Mouse (Mus musculus) MEL (cell line): ENCODE data around the gene Cfap299.

Source experiments
- CTCF ChIP-seq, 3 experiments: IDR thresholded peaks in 2 of 3; conservative IDR thresholded peaks in 1 of 3; 2 replicates each; pipeline ENCODE4 v1.5.1; 2011 to 2012; ENCODE audit warnings: low read length in 3 of 3, low read depth in 2 of 3, mild to moderate bottlenecking in 2 of 3, improper control_type of control experiment in 1 of 3, inconsistent platforms in 1 of 3, mixed read lengths in 1 of 3, moderate library complexity in 1 of 3; ENCODE audit not compliant: control insufficient read depth in 1 of 3, insufficient read depth in 1 of 3, poor library complexity in 1 of 3, severe bottlenecking in 1 of 3
- E2F4 ChIP-seq: IDR thresholded peaks from 2 replicates; pipeline ENCODE4 v1.6.1; 2011; ENCODE audit warnings: low read depth, low read length, improper control_type of control experiment, borderline replicate concordance
- HCFC1 ChIP-seq: IDR thresholded peaks from 2 replicates; pipeline ENCODE4 v1.6.1; 2012; ENCODE audit warnings: low read depth, mild to moderate bottlenecking, inconsistent platforms, low read length, improper control_type of control experiment, moderate library complexity
- JUND ChIP-seq: IDR thresholded peaks from 2 replicates; pipeline ENCODE4 v1.6.1; 2011; ENCODE audit warnings: low read depth, mild to moderate bottlenecking, improper control_type of control experiment, low read length
- MEF2A ChIP-seq: IDR thresholded peaks from 2 replicates; pipeline ENCODE4 v1.6.1; 2014; ENCODE audit warnings: low read depth, mild to moderate bottlenecking, inconsistent platforms, low read length, improper control_type of control experiment; ENCODE audit not compliant: poor library complexity, insufficient replicate concordance, severe bottlenecking; ENCODE audit errors: extremely low read depth
- MXI1 ChIP-seq: IDR thresholded peaks from 2 replicates; pipeline ENCODE4 v1.6.1; 2011; ENCODE audit warnings: mild to moderate bottlenecking, low read depth, low read length, improper control_type of control experiment
- NRF1 ChIP-seq: IDR thresholded peaks from 2 replicates; pipeline ENCODE4 v1.6.1; 2014; ENCODE audit warnings: low read depth, mild to moderate bottlenecking, inconsistent platforms, low read length, improper control_type of control experiment, moderate library complexity; ENCODE audit not compliant: poor library complexity, insufficient read depth, severe bottlenecking
- POLR2A ChIP-seq, 2 experiments: IDR thresholded peaks; 2 replicates each; pipeline ENCODE4 v1.6.1; 2011 to 2012; ENCODE audit warnings: low read length in 2 of 2, mild to moderate bottlenecking in 2 of 2, control low read depth in 1 of 2, improper control_type of control experiment in 1 of 2, low read depth in 1 of 2, moderate library complexity in 1 of 2; ENCODE audit not compliant: control insufficient read depth in 1 of 2, insufficient read depth in 1 of 2, poor library complexity in 1 of 2
- USF1 ChIP-seq: IDR thresholded peaks from 2 replicates; pipeline ENCODE4 v1.6.1; 2014; ENCODE audit warnings: low read depth, mild to moderate bottlenecking, inconsistent platforms, low read length, improper control_type of control experiment, moderate library complexity
- ZKSCAN1 ChIP-seq: IDR thresholded peaks from 2 replicates; pipeline ENCODE4 v1.6.1; 2012; ENCODE audit warnings: low read depth, mild to moderate bottlenecking, inconsistent platforms, low read length, improper control_type of control experiment, moderate library complexity
- ZNF384 ChIP-seq: IDR thresholded peaks from 2 replicates; pipeline ENCODE4 v1.6.1; 2012; ENCODE audit warnings: low read depth, mild to moderate bottlenecking, inconsistent platforms, low read length, improper control_type of control experiment

DNA sequence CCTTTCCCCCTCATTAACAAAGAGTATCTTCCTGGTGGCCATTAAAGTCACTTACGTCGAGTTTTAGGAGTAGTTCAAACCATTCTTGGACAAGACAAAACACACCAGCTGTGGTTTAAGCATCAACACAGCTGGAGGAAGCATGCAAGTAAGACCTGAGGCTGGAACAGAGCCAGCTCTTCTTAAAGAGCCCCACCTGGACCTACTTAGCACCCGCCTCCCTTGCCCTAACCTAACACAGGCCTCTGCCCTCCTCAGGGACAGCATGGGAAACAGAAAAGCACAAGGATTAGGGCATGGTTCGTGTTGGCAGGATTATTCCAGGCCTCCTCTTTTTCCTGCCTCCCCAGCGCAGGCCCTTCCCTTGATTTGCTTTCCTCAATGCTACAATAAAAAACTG, 374.9 kb downstream of the Cfap299 start:
- TF ChIP-seq HCFC1 (no peak), POLR2A (IDR thresholded peaks at IDR 0.05; ENCODE audit: control insufficient read depth in 1 of 2, insufficient read depth in 1 of 2, low read depth in 1 of 2, low read length in 2 of 2, poor library complexity in 1 of 2) (no peak), E2F4 (no peak), ZNF384 (no peak), ZKSCAN1 (no peak), JUND (no peak), CTCF (IDR thresholded peaks at IDR 0.05 in 2 of 3, conservative IDR thresholded peaks at IDR 0.05 in 1 of 3; ENCODE audit: control insufficient read depth in 1 of 3, insufficient read depth in 1 of 3, low read depth in 2 of 3, low read length in 3 of 3, poor library complexity in 1 of 3, severe bottlenecking in 1 of 3) (no peak), NRF1 (no peak), MXI1 (no peak), USF1 (no peak), MEF2A (no peak)
